Mouse (Mus musculus): ENCODE data around the gene Sdsl.

GRCm38 (mm10) chr5:120426572-120426971, 46.0 kb downstream of the Sdsl start:
- no peak for TF ChIP-seq POLR2A (IDR thresholded peaks at IDR 0.05; ENCODE audit: borderline replicate concordance, low read depth, low read length)
- no peak for TF ChIP-seq CTCF (IDR thresholded peaks at IDR 0.05; ENCODE audit: low read depth, low read length)

Data from bone marrow macrophage, adult 2 months (primary cell).